Mouse (Mus musculus): Measurements from ENCODE around the gene Suds3.

Gene Suds3

GRCm38 (mm10) chr5:117115836-117116366 lies at the start of gene Suds3:
Gene Suds3, minus strand, starts transcription at chr5:117116113.
- DNase-seq = peak; percentile 93 to 97

- DNase-seq = no peak
Measured at GRCm38 (mm10) chr5:117164923-117165322, 49.0 kb upstream of the Suds3 start.

DNA sequence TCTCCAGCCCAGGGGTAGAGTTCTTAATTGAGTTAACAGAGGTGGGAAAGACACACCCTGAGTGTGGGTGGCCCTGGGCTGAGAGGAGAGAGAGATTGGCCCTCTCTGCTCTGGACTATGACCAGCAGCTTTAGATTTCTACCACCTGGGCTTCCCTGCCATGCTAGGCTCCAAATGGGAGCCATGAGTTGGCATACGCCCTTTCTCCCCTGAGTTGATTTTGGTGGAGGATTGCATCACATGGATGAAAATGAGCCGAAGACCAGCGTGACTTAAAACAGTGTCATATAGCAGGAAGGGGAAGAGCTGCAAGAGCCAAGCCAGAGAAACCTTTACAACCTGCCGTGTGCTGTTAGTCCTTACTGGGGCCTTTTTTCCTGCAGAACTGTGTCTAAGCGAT lies 48.6 kb upstream of the Suds3 start:
- no peak for DNase-seq

- no peak for DNase-seq
Measured at GRCm38 (mm10) chr5:117163790-117164189, 47.9 kb upstream of the Suds3 start.

GRCm38 (mm10) chr5:117160499-117160898 lies 44.6 kb upstream of the Suds3 start:
- DNase-seq = no peak

- no peak for DNase-seq
Measured at GRCm38 (mm10) chr5:117159805-117160291, 43.9 kb upstream of the Suds3 start.

- DNase-seq = no peak
Measured at GRCm38 (mm10) chr5:117159326-117159725, 43.4 kb upstream of the Suds3 start.

DNA sequence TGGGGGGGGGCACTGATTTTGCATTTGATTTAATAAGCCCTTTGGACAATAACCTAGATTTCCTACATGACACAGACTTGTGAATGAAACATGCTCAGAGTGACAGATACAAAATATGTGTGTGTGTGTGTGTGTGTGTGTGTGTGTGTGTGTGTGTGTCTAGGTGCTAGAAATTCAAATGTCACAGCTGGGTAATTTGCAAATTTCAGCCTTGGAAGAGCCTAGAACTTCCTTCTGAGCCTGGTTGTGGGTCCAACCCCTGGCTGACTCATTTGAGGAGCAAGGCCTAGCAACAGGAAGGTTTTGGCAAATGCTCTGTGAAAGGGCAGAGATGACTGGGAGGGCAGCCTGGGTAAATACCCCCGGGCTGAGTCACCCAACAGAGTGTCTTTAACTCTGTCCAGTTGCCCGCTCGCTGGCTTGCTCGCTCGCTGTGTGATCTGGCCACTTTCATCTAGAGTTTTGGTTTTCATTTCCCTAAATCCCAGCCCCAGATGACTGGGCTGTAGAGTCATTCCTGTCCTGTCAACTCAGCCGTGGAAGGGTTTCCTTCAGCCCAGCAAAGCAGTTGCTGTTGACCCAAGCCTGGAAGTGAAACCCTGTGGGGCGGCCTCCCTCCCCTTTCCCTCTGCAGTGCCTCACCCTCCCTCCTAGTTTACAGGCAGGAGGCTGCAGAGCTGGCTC lies 42.6 kb upstream of the Suds3 start:
- peak; percentile 51 to 56 for DNase-seq

GRCm38 (mm10) chr5:117153527-117154091 lies 37.7 kb upstream of the Suds3 start:
- peak; percentile 21 to 57 for DNase-seq

DNA sequence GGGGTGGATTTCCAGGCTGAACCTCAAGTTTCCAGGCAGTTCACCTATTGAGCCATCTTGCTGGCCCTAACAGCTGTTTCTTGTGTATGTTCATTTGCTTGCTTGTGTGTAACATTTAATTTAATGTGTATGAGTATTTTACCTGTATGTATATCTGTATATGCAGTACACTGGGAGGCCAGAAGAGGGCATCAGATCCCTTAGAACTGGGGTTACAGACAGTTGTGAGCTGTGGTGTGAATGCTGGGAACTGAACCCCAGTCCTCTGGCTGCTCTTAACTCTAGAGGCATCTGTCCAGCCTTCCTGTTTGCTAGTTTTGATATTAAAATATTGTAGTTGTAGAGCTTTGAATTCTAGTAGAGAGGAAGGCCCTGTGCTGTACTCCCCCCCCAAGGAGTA lies 37.0 kb upstream of the Suds3 start:
- DNase-seq = no peak

DNA sequence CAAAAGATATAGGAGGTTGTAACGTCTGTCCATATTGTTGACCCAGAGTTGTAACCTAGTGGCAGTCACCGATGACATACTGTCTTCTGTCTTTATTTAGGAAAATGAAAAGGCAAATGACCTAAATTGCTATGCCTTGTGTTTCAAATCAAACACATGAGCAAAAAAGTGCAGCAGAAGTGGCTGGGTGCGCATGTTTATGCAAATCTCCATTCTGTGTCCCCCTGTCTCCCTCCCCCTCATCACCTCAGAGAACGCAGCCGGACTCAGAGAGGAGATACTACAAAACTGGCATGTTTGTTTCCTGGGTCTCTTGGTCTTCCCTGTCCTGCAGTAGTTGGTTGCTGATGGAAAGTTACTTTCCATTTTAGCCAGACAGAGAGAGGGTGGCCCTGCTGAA lies 34.2 kb upstream of the Suds3 start:
- DNase-seq = no peak

GRCm38 (mm10) chr5:117149054-117149942 lies 33.4 kb upstream of the Suds3 start:
- no peak for DNase-seq

GRCm38 (mm10) chr5:117147187-117148095 lies 31.5 kb upstream of the Suds3 start:
- DNase-seq = no peak

DNA sequence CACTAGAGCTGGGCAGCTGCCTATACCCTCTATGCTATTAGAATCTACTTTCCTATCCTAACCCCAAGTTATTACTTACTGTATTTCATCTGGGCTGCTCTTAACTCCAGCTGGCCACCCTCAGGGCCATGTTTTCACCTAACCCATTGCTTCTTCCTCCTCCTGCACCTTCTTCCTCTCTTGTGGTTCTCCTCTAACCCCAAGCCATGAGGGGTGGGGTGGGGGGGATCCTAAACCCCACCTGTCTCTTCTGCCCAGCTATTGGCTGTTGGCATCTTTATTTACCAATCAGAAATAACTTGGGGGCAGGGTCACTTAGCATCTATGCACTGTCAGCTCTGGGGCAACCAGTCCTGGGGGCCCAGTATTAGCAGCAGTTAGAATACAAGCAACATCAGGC lies 30.3 kb upstream of the Suds3 start:
- no peak for DNase-seq

- DNase-seq = peak; percentile 59 to 68
Measured at GRCm38 (mm10) chr5:117143721-117144135, 27.8 kb upstream of the Suds3 start.

DNA sequence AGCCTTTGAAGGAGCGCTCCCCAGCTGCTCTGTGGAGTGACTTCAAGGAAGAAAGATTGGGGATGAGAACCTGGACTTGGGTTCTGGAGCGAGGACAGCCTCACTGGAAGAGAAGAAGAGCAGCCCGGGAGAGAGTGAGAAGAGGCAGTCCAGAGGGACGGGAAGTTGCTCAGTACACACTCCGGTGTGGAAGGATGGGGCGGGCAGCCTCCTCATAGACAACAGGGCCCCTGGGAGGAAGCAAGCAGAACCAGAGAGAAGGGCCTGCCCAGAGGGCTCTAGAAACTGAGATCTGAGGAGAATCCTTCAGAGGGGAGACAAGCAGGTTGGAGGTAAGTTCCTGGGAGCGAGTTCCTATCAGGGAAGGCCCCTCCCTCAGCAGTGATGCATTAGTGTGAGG lies 24.5 kb upstream of the Suds3 start:
- peak in 1 of 2 experiments; percentile 37 for DNase-seq

DNA sequence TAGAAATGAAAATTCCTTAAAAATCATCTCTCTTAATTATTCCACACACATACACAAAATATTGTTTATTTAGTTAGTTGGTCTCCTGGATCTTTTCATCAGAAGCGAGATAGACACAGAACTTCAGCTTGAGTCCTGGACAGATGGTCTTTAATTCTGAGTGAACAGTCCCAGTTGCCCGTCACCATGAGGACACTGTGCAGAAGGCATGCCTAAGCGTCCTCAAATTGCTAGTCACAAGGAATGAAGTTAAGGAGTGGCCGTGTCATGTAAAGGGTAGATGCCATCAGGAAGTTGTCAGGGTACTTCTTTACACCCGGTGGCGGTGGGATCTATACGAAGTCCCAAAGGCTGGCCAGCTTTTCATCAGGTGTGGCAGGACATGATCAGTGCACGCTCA lies 23.9 kb upstream of the Suds3 start:
- DNase-seq = no peak

- DNase-seq = peak; percentile 79 to 88
Measured at GRCm38 (mm10) chr5:117138295-117138988, 22.5 kb upstream of the Suds3 start.

- no peak for DNase-seq
Measured at GRCm38 (mm10) chr5:117137594-117137993, 21.7 kb upstream of the Suds3 start.

- peak in 1 of 2 experiments; percentile 36 for DNase-seq
Measured at GRCm38 (mm10) chr5:117137011-117137410, 21.1 kb upstream of the Suds3 start.

GRCm38 (mm10) chr5:117136570-117136969 lies 20.7 kb upstream of the Suds3 start:
- DNase-seq = no peak

- peak; percentile 62 to 76 for DNase-seq
Measured at GRCm38 (mm10) chr5:117135869-117136268, 20.0 kb upstream of the Suds3 start.
